Mouse (Mus musculus): ENCODE measurements around the gene Pbx4. TPM values are rescaled to one million over a fixed set of nuclear protein-coding genes. Genes with fewer than 3 reads are reported as not detected.

Gene Pbx4
- polyA plus RNA-seq, 1 experiment from 2014 or later, result 42.5 TPM

DNA sequence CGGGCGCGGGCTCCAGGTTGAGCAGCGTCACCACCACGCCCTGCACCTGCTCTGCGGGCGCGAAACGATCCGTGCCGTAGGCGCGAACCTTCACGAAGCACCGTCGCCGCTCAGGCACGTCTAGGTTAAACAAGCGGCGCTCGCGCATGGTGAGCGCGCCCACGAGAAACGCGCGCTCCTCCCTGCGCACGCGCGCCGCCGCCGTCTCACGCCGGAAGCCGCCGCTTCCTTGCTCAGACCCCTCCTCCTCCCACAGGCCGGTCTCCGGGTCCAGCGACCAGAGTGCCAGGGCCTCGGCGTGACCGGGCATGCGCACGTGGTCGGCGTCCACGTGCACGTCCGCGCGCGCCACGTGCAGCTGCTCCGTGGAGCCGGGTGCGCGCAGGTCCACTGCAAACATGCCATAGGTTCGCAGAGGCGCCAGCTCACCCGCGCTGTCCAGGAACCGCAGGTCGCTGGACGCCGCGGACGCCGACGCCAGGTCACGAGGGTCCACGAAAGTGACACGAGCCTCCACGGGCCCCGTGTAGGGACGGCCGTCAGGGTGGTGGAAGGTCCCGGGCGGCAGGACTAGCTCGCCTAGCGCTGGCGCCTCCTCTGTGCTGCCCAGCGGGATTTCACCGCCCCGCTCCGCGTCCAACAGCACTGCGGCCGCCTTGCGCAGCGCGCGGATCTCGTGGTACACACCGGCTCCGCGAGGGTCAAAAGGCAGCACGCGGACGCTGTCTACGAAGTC lies 49.9 kb downstream of the Pbx4 start:
- H3K27ac ChIP-seq (ENCODE audit: low read depth, low read length), result no peak overlapping the region
- peak overlapping the region; percentile 39 for H3K4me2 ChIP-seq (replicated peaks; ENCODE audit: low read depth, low read length)
- peak overlapping the region; percentile 34 for H3K4me3 ChIP-seq (ENCODE audit: low read depth, low read length)
- H3K27me3 ChIP-seq (ENCODE audit: control insufficient read depth, insufficient read depth, low read length), result peaks cover 87% of the 10 kb centered on the region
- ATAC-seq (ENCODE audit: low FRiP score) (peak; percentile 57), DNase-seq (ENCODE audit: low spot score) (peak; percentile 77)
- WGBS, result 6% methylated on average over 81 of the region's 103 CpGs
- H3K4me1 ChIP-seq (replicated peaks; ENCODE audit: control insufficient read depth, insufficient read depth, low read length), result peaks cover 8% of the 10 kb centered on the region; the same call in 1 of the 2 replicates
- no peaks in the 10 kb centered on the region for H3K9me3 ChIP-seq (ENCODE audit: control insufficient read depth, low read length)
- H3K36me3 ChIP-seq (ENCODE audit: control insufficient read depth, insufficient read depth, low read length), result no peaks in the 10 kb centered on the region
- H3K9ac ChIP-seq (ENCODE audit: low read depth, low read length), result peak overlapping the region; percentile 40; the same call in 1 of the 2 replicates

DNA sequence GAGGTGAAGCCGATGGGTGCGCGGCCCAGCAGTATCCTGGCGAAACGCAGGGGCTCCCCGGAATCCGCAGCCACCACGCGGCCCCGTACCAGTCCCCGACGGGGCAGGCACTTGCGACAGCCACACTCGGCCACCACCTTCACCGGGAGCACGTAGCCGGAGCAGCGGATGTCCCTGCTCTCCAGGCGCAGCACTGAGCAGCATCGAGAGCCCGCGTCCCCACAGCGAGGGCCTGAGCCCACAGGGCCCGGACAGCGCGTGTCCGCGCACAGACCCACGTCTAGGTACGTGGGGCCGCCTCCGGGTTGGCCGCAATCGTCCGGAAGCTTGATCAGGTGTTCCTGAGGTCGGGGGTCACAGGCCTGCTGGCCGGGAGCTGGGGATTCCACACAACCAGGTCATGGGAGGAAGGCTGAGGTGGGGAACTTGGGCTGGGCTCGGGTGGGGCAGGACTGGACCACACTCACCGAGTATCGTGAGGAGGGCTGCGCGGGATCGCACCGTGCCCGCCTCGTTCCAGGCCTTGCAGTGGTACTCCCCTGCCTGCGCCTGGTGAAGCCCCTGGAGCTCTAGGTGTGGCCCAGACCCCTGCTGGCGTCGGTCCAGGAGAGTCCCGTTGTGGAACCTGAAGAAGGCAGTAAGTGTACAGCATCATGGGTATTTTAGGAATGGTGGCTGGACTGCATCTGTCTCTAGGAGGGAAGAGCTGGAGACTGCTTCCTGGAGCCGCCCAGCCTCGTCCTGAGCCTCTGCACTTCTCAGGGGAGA lies 50.7 kb downstream of the Pbx4 start:
- Histone ChIP-seq H3K27ac (ENCODE audit: low read depth, low read length) (no peak overlapping the region), H3K4me2 (replicated peaks; ENCODE audit: low read depth, low read length) (no peak overlapping the region), H3K9me3 (ENCODE audit: control insufficient read depth, low read length) (no peaks in the 10 kb centered on the region), H3K27me3 (ENCODE audit: control insufficient read depth, insufficient read depth, low read length) (peaks cover 94% of the 10 kb centered on the region), H3K4me1 (replicated peaks; ENCODE audit: control insufficient read depth, insufficient read depth, low read length) (peaks cover 8% of the 10 kb centered on the region; the same call in 1 of the 2 replicates), H3K9ac (ENCODE audit: low read depth, low read length) (no peak overlapping the region), H3K36me3 (ENCODE audit: control insufficient read depth, insufficient read depth, low read length) (no peaks in the 10 kb centered on the region), H3K4me3 (ENCODE audit: low read depth, low read length) (peak overlapping the region; percentile 34)
- peak; percentile 17 for DNase-seq (ENCODE audit: low spot score)
- 16% methylated on average over 52 of the region's 52 CpGs for WGBS
- ATAC-seq (ENCODE audit: low FRiP score), result no peak

DNA sequence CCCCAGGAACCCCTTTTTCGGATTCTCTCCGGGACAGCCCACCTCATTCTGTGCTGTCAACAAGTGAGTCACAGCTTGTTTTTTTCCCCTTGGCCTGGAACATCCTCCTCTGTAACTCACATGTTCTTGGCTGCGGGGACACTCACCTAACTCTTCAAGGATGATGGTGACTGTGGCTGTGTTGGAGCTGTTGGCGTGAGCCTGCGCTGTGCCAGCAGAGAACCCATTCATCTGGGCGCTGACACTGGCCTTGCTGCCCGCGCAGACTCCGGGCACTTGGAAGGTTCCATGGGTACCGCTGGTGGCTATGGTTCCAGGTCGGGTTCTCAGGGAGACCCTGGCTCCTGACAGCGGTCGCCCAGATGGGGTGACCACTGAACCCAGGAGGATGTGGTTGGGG lies 51.9 kb downstream of the Pbx4 start:
- Histone ChIP-seq H3K9me3 (ENCODE audit: control insufficient read depth, low read length) (no peaks in the 10 kb centered on the region), H3K4me3 (ENCODE audit: low read depth, low read length) (no peak overlapping the region), H3K36me3 (ENCODE audit: control insufficient read depth, insufficient read depth, low read length) (no peaks in the 10 kb centered on the region), H3K27ac (ENCODE audit: low read depth, low read length) (no peak overlapping the region), H3K27me3 (ENCODE audit: control insufficient read depth, insufficient read depth, low read length) (peaks cover 100% of the 10 kb centered on the region), H3K9ac (ENCODE audit: low read depth, low read length) (no peak overlapping the region), H3K4me2 (replicated peaks; ENCODE audit: low read depth, low read length) (no peak overlapping the region), H3K4me1 (replicated peaks; ENCODE audit: control insufficient read depth, insufficient read depth, low read length) (peaks cover 14% of the 10 kb centered on the region)
- DNase-seq (ENCODE audit: low spot score), result no peak
- no peak for ATAC-seq (ENCODE audit: low FRiP score)
- 52% methylated on average over 13 of the region's 13 CpGs for WGBS

- 2% methylated on average over 57 of the region's 60 CpGs for WGBS
- no peaks in the 10 kb centered on the region for H3K9me3 ChIP-seq (ENCODE audit: control insufficient read depth, low read length)
- H3K27me3 ChIP-seq (ENCODE audit: control insufficient read depth, insufficient read depth, low read length), result peaks cover 80% of the 10 kb centered on the region
- no peaks in the 10 kb centered on the region for H3K36me3 ChIP-seq (ENCODE audit: control insufficient read depth, insufficient read depth, low read length)
- DNase-seq (ENCODE audit: low spot score) (peak; percentile 58), ATAC-seq (ENCODE audit: low FRiP score) (no peak)
- no peak within 1 kb of the TSS for H3K27ac ChIP-seq (ENCODE audit: low read depth, low read length)
- H3K4me2 ChIP-seq (replicated peaks; ENCODE audit: low read depth, low read length), result peak within 1 kb of the TSS; percentile 12; the same call in 1 of the 2 replicates
- H3K4me1 ChIP-seq (replicated peaks; ENCODE audit: control insufficient read depth, insufficient read depth, low read length), result peaks cover 11% of the 10 kb centered on the region
- H3K4me3 ChIP-seq (ENCODE audit: low read depth, low read length), result peak within 1 kb of the TSS; percentile 10; the same call in 1 of the 2 replicates
- no peak within 1 kb of the TSS for H3K9ac ChIP-seq (ENCODE audit: low read depth, low read length)
These were observed 55.3 kb downstream of the Pbx4 start, which contains the start of gene Cilp2 for GRCm38 (mm10) chr8:69887289-69888243. Cilp2 (minus strand) TSS chr8:69887687.

DNA sequence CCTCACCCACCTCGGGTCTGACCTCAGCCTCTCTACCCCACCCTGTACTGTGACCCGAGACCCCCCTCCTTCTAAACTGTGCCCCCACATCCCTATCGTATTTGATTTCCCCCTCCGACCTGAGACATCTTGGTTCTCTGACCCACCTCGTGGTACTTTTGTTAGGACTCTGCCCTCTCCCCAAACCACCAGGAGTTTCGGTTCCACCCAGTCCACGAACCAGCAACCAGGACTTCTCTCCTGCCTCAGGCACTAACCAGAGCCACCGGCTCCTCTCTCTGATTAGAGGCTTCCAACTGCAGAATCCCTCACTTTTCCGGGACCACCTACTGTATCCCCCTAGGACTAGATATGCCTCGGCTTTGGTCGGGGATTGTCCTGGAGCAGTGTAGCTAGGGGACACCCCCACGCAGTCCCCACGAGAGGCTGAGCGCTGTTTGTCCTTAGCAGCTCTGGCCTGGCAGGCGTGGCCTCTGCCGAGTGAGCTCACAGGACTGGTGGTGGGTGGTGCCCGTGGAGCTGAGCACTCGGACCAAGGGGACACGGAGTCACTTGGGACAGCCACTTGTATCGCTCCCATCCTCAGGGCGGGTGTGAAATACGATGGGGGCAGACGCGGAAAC lies 56.1 kb downstream of the Pbx4 start:
- Histone ChIP-seq H3K9me3 (ENCODE audit: control insufficient read depth, low read length) (no peaks in the 10 kb centered on the region), H3K36me3 (ENCODE audit: control insufficient read depth, insufficient read depth, low read length) (no peaks in the 10 kb centered on the region), H3K4me2 (replicated peaks; ENCODE audit: low read depth, low read length) (no peak overlapping the region; the same call in 1 of the 2 replicates), H3K9ac (ENCODE audit: low read depth, low read length) (no peak overlapping the region), H3K27me3 (ENCODE audit: control insufficient read depth, insufficient read depth, low read length) (peaks cover 73% of the 10 kb centered on the region), H3K4me1 (replicated peaks; ENCODE audit: control insufficient read depth, insufficient read depth, low read length) (peaks cover 11% of the 10 kb centered on the region), H3K27ac (ENCODE audit: low read depth, low read length) (no peak overlapping the region), H3K4me3 (ENCODE audit: low read depth, low read length) (peak overlapping the region; percentile 10; the same call in 1 of the 2 replicates)
- no peak for ATAC-seq (ENCODE audit: low FRiP score)
- WGBS, result 10% methylated on average over 24 of the region's 24 CpGs
- DNase-seq (ENCODE audit: low spot score), result peak; percentile 40

DNA sequence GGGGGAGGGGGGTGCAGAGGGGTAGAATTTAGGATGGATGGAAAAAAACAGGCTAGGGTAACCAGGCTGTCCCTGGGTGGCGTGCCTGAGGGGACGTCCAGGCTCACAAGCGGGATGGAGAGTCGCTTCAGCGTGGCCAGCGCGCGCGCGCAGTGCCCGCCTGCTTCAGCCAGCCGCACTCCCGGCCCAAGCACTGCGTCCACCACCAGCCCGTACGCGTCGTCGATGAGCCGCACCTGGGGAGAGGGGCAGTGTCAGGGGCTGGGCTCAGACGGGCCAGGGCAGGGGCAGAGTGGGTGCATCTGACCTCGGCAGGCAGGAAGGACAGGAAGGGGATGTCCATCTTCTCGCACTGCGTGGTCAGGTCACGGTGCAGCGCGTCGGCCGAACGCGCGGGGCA lies 56.6 kb downstream of the Pbx4 start:
- peaks cover 11% of the 10 kb centered on the region for H3K4me1 ChIP-seq (replicated peaks; ENCODE audit: control insufficient read depth, insufficient read depth, low read length)
- H3K4me2 ChIP-seq (replicated peaks; ENCODE audit: low read depth, low read length), result no peak overlapping the region; the same call in 1 of the 2 replicates
- peak overlapping the region; percentile 10; the same call in 1 of the 2 replicates for H3K4me3 ChIP-seq (ENCODE audit: low read depth, low read length)
- H3K9me3 ChIP-seq (ENCODE audit: control insufficient read depth, low read length), result no peaks in the 10 kb centered on the region
- ATAC-seq (ENCODE audit: low FRiP score), result no peak
- H3K27ac ChIP-seq (ENCODE audit: low read depth, low read length), result no peak overlapping the region
- H3K27me3 ChIP-seq (ENCODE audit: control insufficient read depth, insufficient read depth, low read length), result peaks cover 67% of the 10 kb centered on the region
- peak; percentile 55 for DNase-seq (ENCODE audit: low spot score)
- H3K9ac ChIP-seq (ENCODE audit: low read depth, low read length), result no peak overlapping the region
- 5% methylated on average over 32 of the region's 32 CpGs for WGBS
- 0 out of 2 replicates have a peak, but pooled peaks cover 3% of the 10 kb centered on the region for H3K36me3 ChIP-seq (ENCODE audit: control insufficient read depth, insufficient read depth, low read length)

GRCm38 (mm10) chr8:69890813-69891241 lies 58.5 kb downstream of the Pbx4 start:
- DNase-seq (ENCODE audit: low spot score), result peak; percentile 76
- H3K27me3 ChIP-seq (ENCODE audit: control insufficient read depth, insufficient read depth, low read length), result peaks cover 48% of the 10 kb centered on the region
- H3K9ac ChIP-seq (ENCODE audit: low read depth, low read length), result no peak overlapping the region
- H3K27ac ChIP-seq (ENCODE audit: low read depth, low read length), result no peak overlapping the region
- no peaks in the 10 kb centered on the region for H3K9me3 ChIP-seq (ENCODE audit: control insufficient read depth, low read length)
- H3K4me3 ChIP-seq (ENCODE audit: low read depth, low read length), result no peak overlapping the region
- peaks cover 10% of the 10 kb centered on the region for H3K4me1 ChIP-seq (replicated peaks; ENCODE audit: control insufficient read depth, insufficient read depth, low read length)
- 0 out of 2 replicates have a peak, but pooled peaks cover 4% of the 10 kb centered on the region for H3K36me3 ChIP-seq (ENCODE audit: control insufficient read depth, insufficient read depth, low read length)
- H3K4me2 ChIP-seq (replicated peaks; ENCODE audit: low read depth, low read length), result no peak overlapping the region
- WGBS, result 34% methylated on average over 19 of the region's 19 CpGs
- ATAC-seq (ENCODE audit: low FRiP score), result peak; percentile 6; the same call in 1 of the 2 replicates

Data from hindbrain, embryonic 11.5 days (tissue).